Mouse (Mus musculus) midbrain, embryonic 11.5 days (tissue): Measurements from ENCODE around the gene Fkbp8. TPM values are rescaled to one million over a fixed set of nuclear protein-coding genes. Genes with fewer than 3 reads are reported as not detected.

Experiments
- ATAC-seq: fragments of 200-750 bp; cut with Nextera tagmentation; 2 replicates; pipeline ENCODE4 v1.8.0; 2017; ENCODE audit warnings: moderate TSS enrichment, moderate library complexity; ENCODE audit not compliant: low FRiP score
- DNase-seq: peaks from one replicate; pipeline ENCODE4 v3.0.0; 2015; ENCODE audit warnings: low spot score; ENCODE audit errors: missing footprints
- H3K27ac ChIP-seq: fragments of 300-500 bp; sonication (generic); 2 replicates; pipeline ENCODE4 v1.5.1; 2014; ENCODE audit warnings: low read depth, low read length
- H3K27me3 ChIP-seq: fragments of 300-500 bp; sonication (generic); 2 replicates; pipeline ENCODE4 v1.6.1; 2014; ENCODE audit warnings: mild to moderate bottlenecking, low read length, moderate library complexity, mixed read lengths; ENCODE audit not compliant: control insufficient read depth, insufficient read depth
- H3K36me3 ChIP-seq: fragments of 300-500 bp; sonication (generic); 2 replicates; pipeline ENCODE4 v1.6.1; 2014; ENCODE audit warnings: mild to moderate bottlenecking, low read length, moderate library complexity, mixed read lengths; ENCODE audit not compliant: control insufficient read depth, insufficient read depth
- H3K4me1 ChIP-seq: fragments of 300-500 bp; sonication (generic); 2 replicates; pipeline ENCODE4 v1.6.1; 2014; ENCODE audit warnings: low read length; ENCODE audit not compliant: control insufficient read depth, insufficient read depth
- H3K4me2 ChIP-seq: fragments of 300-500 bp; sonication (generic); 2 replicates; pipeline ENCODE4 v1.6.1; 2014; ENCODE audit warnings: mild to moderate bottlenecking, moderate library complexity
- H3K4me3 ChIP-seq: fragments of 300-500 bp; sonication (generic); 2 replicates; pipeline ENCODE4 v1.5.1; 2014; ENCODE audit warnings: low read depth, low read length
- H3K9ac ChIP-seq: fragments of 300-500 bp; sonication (generic); 2 replicates; pipeline ENCODE4 v1.6.1; 2014; ENCODE audit warnings: low read length
- H3K9me3 ChIP-seq: fragments of 300-500 bp; sonication (generic); 2 replicates; pipeline ENCODE4 v1.6.1; 2016; ENCODE audit warnings: low read length; ENCODE audit not compliant: control insufficient read depth
- WGBS: fragments of 180-500 bp; shearing (Covaris S2); extraction: QIAGEN DNeasy Blood & Tissue Kit; methylation state at CpG from one replicate; pipeline ENCODE4 v1.1.7; 2014; 5-methylcytosine and 5-hydroxymethylcytosine counted together
- polyA plus RNA-seq: library from polyadenylated mRNA; unstranded; fragments of >200 nt; fragmentation: Nextera tagmentation; extraction: Ambion mirVana; gene quantifications from 2 replicates; pipeline ENCODE4 v1.2.1, GENCODE M21; 2014

Gene Fkbp8
- polyA plus RNA-seq, 1 experiment from 2014 or later = 215 TPM

DNA sequence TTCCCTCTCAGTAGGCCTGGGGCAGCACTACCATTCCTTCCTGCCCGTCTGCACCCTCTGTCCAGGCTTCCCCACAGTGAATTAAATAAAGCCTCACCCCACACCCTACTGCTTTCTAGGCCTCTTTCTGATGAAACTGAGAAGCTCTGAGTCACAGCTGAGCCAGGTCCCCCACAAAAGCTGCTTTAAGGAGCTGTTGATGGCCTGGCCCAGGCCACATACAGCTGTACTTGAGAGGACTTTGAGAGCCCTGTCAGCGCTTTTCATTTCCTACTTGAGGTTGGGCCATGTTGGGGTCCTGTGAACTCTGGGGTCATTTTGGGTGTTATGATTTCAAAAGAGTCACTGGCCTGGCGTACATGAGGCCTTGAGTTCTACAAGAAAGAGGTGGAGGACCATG, 7.7 kb downstream of the Fkbp8 start:
- H3K4me2 ChIP-seq = no peak overlapping the region
- no peak for ATAC-seq
- H3K36me3 ChIP-seq = peaks cover 19% of the 10 kb centered on the region; the same call in 1 of the 2 replicates
- no peak overlapping the region for H3K27ac ChIP-seq
- no peak overlapping the region for H3K9ac ChIP-seq
- peaks cover 9% of the 10 kb centered on the region for H3K4me1 ChIP-seq
- DNase-seq = no peak
- no peak overlapping the region for H3K4me3 ChIP-seq
- H3K9me3 ChIP-seq = no peaks in the 10 kb centered on the region
- WGBS = 93% methylated on average over 3 of the region's 3 CpGs
- H3K27me3 ChIP-seq = no peaks in the 10 kb centered on the region

DNA sequence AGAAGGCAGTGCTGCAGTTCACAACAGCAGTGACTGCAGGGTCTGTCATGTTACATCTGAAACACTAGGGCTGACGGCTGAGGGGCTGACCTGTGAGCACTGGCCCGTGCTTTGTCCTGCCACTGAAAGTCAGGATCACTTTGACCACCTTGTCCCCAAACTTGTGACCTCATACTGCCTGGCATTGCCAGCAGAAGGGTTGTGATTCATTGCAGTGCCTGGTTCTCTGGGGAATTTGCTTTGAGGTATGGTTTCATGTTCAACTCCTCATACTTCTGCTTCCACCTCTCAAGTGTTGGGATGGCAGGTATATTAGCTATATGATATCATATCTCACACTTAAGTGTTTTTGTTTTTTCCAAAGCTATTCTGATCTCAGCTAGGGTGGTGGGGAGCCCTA, 8.2 kb downstream of the Fkbp8 start:
- peaks cover 19% of the 10 kb centered on the region; the same call in 1 of the 2 replicates for H3K36me3 ChIP-seq
- H3K4me3 ChIP-seq = no peak overlapping the region
- H3K4me2 ChIP-seq = no peak overlapping the region
- 90% methylated on average over 2 of the region's 2 CpGs for WGBS
- DNase-seq (no peak), ATAC-seq (no peak)
- no peak overlapping the region for H3K27ac ChIP-seq
- H3K4me1 ChIP-seq = peaks cover 14% of the 10 kb centered on the region
- no peak overlapping the region for H3K9ac ChIP-seq
- H3K27me3 ChIP-seq = no peaks in the 10 kb centered on the region
- no peaks in the 10 kb centered on the region for H3K9me3 ChIP-seq

- ATAC-seq (peak; percentile 26), DNase-seq (no peak)
- H3K4me2 ChIP-seq = peak overlapping the region; percentile 91
- H3K27ac ChIP-seq = peak overlapping the region; percentile 88; the same call in 1 of the 2 replicates
- H3K9me3 ChIP-seq = no peaks in the 10 kb centered on the region
- H3K4me3 ChIP-seq = peak overlapping the region; percentile 78
- H3K36me3 ChIP-seq = peaks cover 8% of the 10 kb centered on the region; the same call in 1 of the 2 replicates
- WGBS = 16% methylated on average over 24 of the region's 24 CpGs
- H3K9ac ChIP-seq = peak overlapping the region; percentile 90
- H3K4me1 ChIP-seq = peaks cover 20% of the 10 kb centered on the region
- no peaks in the 10 kb centered on the region for H3K27me3 ChIP-seq
These were observed 10.6 kb downstream of the Fkbp8 start for GRCm38 (mm10) chr8:70538024-70538579.

DNA sequence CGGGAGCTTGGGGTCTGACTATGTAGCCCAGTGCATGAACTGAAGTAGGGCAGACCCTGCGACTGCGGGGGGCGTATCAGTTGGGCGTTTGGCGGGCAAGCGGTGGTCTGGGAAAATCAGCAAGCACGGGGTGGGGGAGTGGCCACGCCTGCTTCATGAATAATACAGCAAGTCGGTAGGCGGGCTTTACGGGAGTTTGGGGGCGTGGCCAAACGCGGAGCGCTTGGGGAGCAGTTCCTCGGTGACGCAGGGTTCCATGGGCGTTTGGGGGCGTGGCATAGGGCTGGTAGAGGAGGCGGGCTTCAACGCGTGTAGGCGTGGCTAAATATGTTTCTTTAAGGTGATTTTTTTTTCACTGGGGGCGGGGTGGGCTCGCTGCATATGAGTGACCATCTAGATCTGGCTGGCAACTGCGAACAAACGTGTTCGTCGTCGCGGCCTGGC, 11.1 kb downstream of the Fkbp8 start:
- under 1% methylated on average over 32 of the region's 32 CpGs for WGBS
- Histone ChIP-seq H3K4me1 (peaks cover 20% of the 10 kb centered on the region), H3K36me3 (peaks cover 8% of the 10 kb centered on the region; the same call in 1 of the 2 replicates), H3K9me3 (no peaks in the 10 kb centered on the region), H3K27ac (peak overlapping the region; percentile 88), H3K4me3 (peak overlapping the region; percentile 78), H3K27me3 (no peaks in the 10 kb centered on the region), H3K9ac (peak overlapping the region; percentile 90), H3K4me2 (peak overlapping the region; percentile 91)
- ATAC-seq = peak; percentile 83
- peak; percentile 100 for DNase-seq

DNA sequence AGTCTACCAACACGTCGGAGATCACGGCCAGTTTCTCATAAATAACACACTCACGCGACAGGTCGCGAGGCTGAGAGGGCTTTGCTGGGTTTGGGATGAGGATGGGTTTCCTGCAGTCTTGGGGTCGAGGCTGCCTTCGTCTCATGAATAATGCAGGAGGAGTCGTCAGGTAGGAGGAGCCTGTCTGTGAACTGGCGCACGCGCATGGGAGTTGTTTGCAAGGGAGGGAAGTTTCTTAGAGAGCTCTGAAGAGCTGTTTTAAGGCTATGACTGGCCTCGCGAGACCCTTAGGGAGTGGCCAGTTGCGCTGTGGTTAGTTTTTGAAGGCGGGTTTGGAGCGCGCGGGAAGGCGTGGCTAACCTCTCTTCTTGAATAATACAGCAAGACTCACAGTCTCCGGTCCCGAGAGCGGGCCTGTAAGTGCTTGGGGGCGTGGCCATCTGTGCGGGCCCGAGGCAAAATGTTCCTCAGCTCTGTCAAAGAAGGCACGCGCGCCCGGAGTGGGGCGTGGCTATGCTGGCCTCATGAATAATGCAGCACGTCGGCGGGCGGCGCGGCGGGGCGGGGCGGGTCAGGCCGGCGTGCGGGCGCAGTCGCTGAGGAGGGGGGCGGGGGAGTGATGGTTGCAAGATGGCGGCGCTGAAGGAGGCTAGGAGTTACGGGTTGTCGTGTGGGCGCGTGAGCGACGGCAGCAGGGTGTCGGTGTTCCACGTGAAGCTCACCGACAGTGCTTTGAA, 11.7 kb downstream of the Fkbp8 start, which contains the start of gene Ell:
Ell (plus strand) TSS at position 381 of the 737 bp plus-strand sequence.
- no peaks in the 10 kb centered on the region for H3K27me3 ChIP-seq
- H3K9me3 ChIP-seq = no peaks in the 10 kb centered on the region
- H3K4me1 ChIP-seq = peaks cover 20% of the 10 kb centered on the region
- peaks cover 8% of the 10 kb centered on the region; the same call in 1 of the 2 replicates for H3K36me3 ChIP-seq
- peak; percentile 100 for DNase-seq
- peak within 1 kb of the TSS; percentile 90 for H3K9ac ChIP-seq
- ATAC-seq = peak; percentile 87
- H3K27ac ChIP-seq = peak within 1 kb of the TSS; percentile 88
- H3K4me2 ChIP-seq = peak within 1 kb of the TSS; percentile 91
- under 1% methylated on average over 58 of the region's 58 CpGs for WGBS
- H3K4me3 ChIP-seq = peak within 1 kb of the TSS; percentile 78

GRCm38 (mm10) chr8:70540013-70540506, 12.5 kb downstream of the Fkbp8 start:
- no peak for DNase-seq
- no peak overlapping the region for H3K27ac ChIP-seq
- peak overlapping the region; percentile 91 for H3K4me2 ChIP-seq
- no peaks in the 10 kb centered on the region for H3K9me3 ChIP-seq
- H3K36me3 ChIP-seq = peaks cover 6% of the 10 kb centered on the region; the same call in 1 of the 2 replicates
- 12% methylated on average over 4 of the region's 4 CpGs for WGBS
- peak overlapping the region; percentile 78 for H3K4me3 ChIP-seq
- H3K4me1 ChIP-seq = peaks cover 20% of the 10 kb centered on the region
- no peak for ATAC-seq
- no peaks in the 10 kb centered on the region for H3K27me3 ChIP-seq
- peak overlapping the region; percentile 90 for H3K9ac ChIP-seq

DNA sequence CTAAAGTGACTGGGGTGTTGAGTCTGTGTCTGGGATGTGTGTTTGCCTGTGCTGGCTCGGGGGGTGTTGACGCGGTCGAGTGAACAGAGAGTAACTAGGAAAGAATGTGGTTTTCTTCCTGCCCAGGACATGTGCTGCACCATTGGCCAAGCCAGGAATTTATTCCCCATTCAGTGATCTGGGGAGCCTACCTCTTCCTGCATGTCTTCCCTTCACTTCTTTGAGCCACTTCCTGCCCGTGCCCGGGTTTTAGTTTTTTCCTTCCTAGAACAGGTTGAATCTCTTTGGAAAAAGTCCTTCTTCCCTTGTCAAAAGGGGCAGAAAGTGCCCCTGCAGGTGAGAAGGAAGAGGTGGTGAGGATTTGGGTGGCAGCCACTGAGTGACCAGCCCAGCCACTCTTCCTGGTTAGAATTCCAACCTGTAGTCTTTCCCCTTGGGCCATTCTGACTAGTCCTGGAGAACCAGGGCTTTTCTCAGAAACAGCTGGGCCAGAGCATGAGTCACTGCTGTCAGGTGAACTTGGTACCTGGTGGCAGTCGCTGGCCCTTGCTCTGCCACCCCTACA, 13.1 kb downstream of the Fkbp8 start:
- no peaks in the 10 kb centered on the region for H3K27me3 ChIP-seq
- no peak for DNase-seq
- H3K4me3 ChIP-seq = peak overlapping the region; percentile 78
- H3K4me2 ChIP-seq = peak overlapping the region; percentile 91
- H3K9me3 ChIP-seq = no peaks in the 10 kb centered on the region
- H3K9ac ChIP-seq = peak overlapping the region; percentile 90
- H3K36me3 ChIP-seq = peaks cover 3% of the 10 kb centered on the region; the same call in 1 of the 2 replicates
- WGBS = 61% methylated on average over 7 of the region's 7 CpGs
- H3K4me1 ChIP-seq = peaks cover 20% of the 10 kb centered on the region
- H3K27ac ChIP-seq = no peak overlapping the region
- no peak for ATAC-seq

- WGBS = 79% methylated on average over 5 of the region's 5 CpGs
- peaks cover 3% of the 10 kb centered on the region; the same call in 1 of the 2 replicates for H3K36me3 ChIP-seq
- no peak overlapping the region; the same call in 1 of the 2 replicates for H3K4me3 ChIP-seq
- H3K27ac ChIP-seq = no peak overlapping the region
- peak overlapping the region; percentile 91 for H3K4me2 ChIP-seq
- ATAC-seq (no peak), DNase-seq (no peak)
- no peaks in the 10 kb centered on the region for H3K27me3 ChIP-seq
- no peak overlapping the region for H3K9ac ChIP-seq
- H3K4me1 ChIP-seq = peaks cover 20% of the 10 kb centered on the region
- H3K9me3 ChIP-seq = no peaks in the 10 kb centered on the region
These were observed 13.6 kb downstream of the Fkbp8 start for GRCm38 (mm10) chr8:70541081-70541480.
